Mouse (Mus musculus) cerebellum, adult 2 months (tissue): Measurements from ENCODE around the gene Slc5a4b. TPM values are rescaled to one million over a fixed set of nuclear protein-coding genes. Genes with fewer than 3 reads are reported as not detected.

Experiments
- DNase-seq, 2 experiments: peaks; one replicate each; pipeline ENCODE4 v3.0.0; 2021
- H3K27ac ChIP-seq: fragments of 200-500 bp; 2 replicates; pipeline ENCODE4 v1.5.1; 2012; ENCODE audit warnings: low read length, control low read depth, inconsistent platforms; ENCODE audit not compliant: insufficient read depth
- H3K27me3 ChIP-seq: fragments of 200-500 bp; 2 replicates; pipeline ENCODE4 v1.6.1; 2012; ENCODE audit warnings: inconsistent platforms, mild to moderate bottlenecking, low read length, moderate library complexity; ENCODE audit not compliant: control insufficient read depth, insufficient read depth
- H3K4me1 ChIP-seq: fragments of 200-500 bp; 2 replicates; pipeline ENCODE4 v1.6.1; 2011; ENCODE audit warnings: low read length; ENCODE audit not compliant: control insufficient read depth, insufficient read depth
- H3K4me3 ChIP-seq: fragments of 200-500 bp; replicated peaks from 2 replicates; pipeline ENCODE3; 2011; ENCODE audit warnings: mild to moderate bottlenecking, low read depth, low read length, control low read depth; ENCODE audit not compliant: insufficient read depth
- CTCF ChIP-seq: fragments of 200-500 bp; IDR thresholded peaks from 2 replicates; pipeline ENCODE4 v1.5.1; 2011; ENCODE audit warnings: low read depth, mild to moderate bottlenecking, control low read depth, low read length, moderate library complexity, borderline replicate concordance; ENCODE audit not compliant: insufficient read depth
- POLR2A ChIP-seq: fragments of 200-500 bp; IDR thresholded peaks from 2 replicates; pipeline ENCODE4 v1.6.1; 2011; ENCODE audit warnings: low read length, control low read depth, borderline replicate concordance; ENCODE audit not compliant: insufficient read depth
- WGBS: fragments of 180-500 bp; shearing (Covaris S2); methylation state at CpG from one replicate; pipeline ENCODE4 v1.1.7; 2018; 5-methylcytosine and 5-hydroxymethylcytosine counted together
- polyA plus RNA-seq: library from polyadenylated mRNA; depleted of rRNA; stranded (reverse); fragments of >200 nt; gene quantifications from 2 replicates; pipeline ENCODE4 v1.2.3, GENCODE M21; 2012

The Slc5a4b gene
- polyA plus RNA-seq, 1 experiment = not detected

GRCm38 (mm10) chr10:76062439-76062838 is 48.3 kb downstream of the Slc5a4b start:
- 95% methylated on average over 5 of the region's 5 CpGs for WGBS
- Histone ChIP-seq H3K4me3 (no peak overlapping the region), H3K27me3 (no peaks in the 10 kb centered on the region), H3K27ac (no peak overlapping the region), H3K4me1 (no peaks in the 10 kb centered on the region)
- TF ChIP-seq POLR2A = no peak
- no peak for TF ChIP-seq CTCF
- DNase-seq = no peak

GRCm38 (mm10) chr10:76051860-76052259 is 58.9 kb downstream of the Slc5a4b start:
- WGBS = 88% methylated on average over 11 of the region's 11 CpGs
- no peak for TF ChIP-seq CTCF
- no peak for TF ChIP-seq POLR2A

GRCm38 (mm10) chr10:76048967-76049366 is 61.8 kb downstream of the Slc5a4b start:
- Histone ChIP-seq H3K27me3 (no peaks in the 10 kb centered on the region), H3K27ac (no peak overlapping the region), H3K4me1 (no peaks in the 10 kb centered on the region), H3K4me3 (no peak overlapping the region)
- WGBS = 73% methylated on average over 6 of the region's 6 CpGs
- TF ChIP-seq POLR2A = no peak
- TF ChIP-seq CTCF = no peak
- no peak for DNase-seq

More at GRCm38 (mm10) chr10:76051860-76052259, 58.9 kb downstream of the Slc5a4b start:
- no peaks in the 10 kb centered on the region for H3K4me1 ChIP-seq
- no peak overlapping the region for H3K27ac ChIP-seq
- H3K4me3 ChIP-seq = no peak overlapping the region
- no peaks in the 10 kb centered on the region for H3K27me3 ChIP-seq
- DNase-seq = no peak

GRCm38 (mm10) chr10:76047182-76047869 is 63.4 kb downstream of the Slc5a4b start:
- H3K27me3 ChIP-seq = no peaks in the 10 kb centered on the region
- no peak for DNase-seq
- H3K4me1 ChIP-seq = no peaks in the 10 kb centered on the region
- 66% methylated on average over 5 of the region's 5 CpGs for WGBS
- H3K27ac ChIP-seq = no peak overlapping the region
- no peak overlapping the region for H3K4me3 ChIP-seq
- TF ChIP-seq CTCF = no peak
- TF ChIP-seq POLR2A = no peak

- 14% methylated on average over 1 of the region's 1 CpGs for WGBS
- DNase-seq = no peak
Measured at GRCm38 (mm10) chr10:76046754-76047153, 64.0 kb downstream of the Slc5a4b start.

GRCm38 (mm10) chr10:76045343-76045742 is 65.4 kb downstream of the Slc5a4b start:
- WGBS = 62% methylated on average over 5 of the region's 5 CpGs
- H3K4me1 ChIP-seq = no peaks in the 10 kb centered on the region
- H3K27me3 ChIP-seq = no peaks in the 10 kb centered on the region
- DNase-seq = no peak
- TF ChIP-seq POLR2A (no peak), CTCF (no peak)
- no peak overlapping the region for H3K27ac ChIP-seq
- no peak overlapping the region for H3K4me3 ChIP-seq

More at GRCm38 (mm10) chr10:76046754-76047153, 64.0 kb downstream of the Slc5a4b start:
- H3K27me3 ChIP-seq = no peaks in the 10 kb centered on the region
- H3K27ac ChIP-seq = no peak overlapping the region
- TF ChIP-seq CTCF (no peak), POLR2A (no peak)
- H3K4me3 ChIP-seq = no peak overlapping the region
- no peaks in the 10 kb centered on the region for H3K4me1 ChIP-seq

GRCm38 (mm10) chr10:76036962-76037361 is 73.8 kb downstream of the Slc5a4b start:
- DNase-seq = no peak
- Histone ChIP-seq H3K27me3 (no peaks in the 10 kb centered on the region), H3K4me3 (no peak overlapping the region), H3K4me1 (no peaks in the 10 kb centered on the region), H3K27ac (no peak overlapping the region)
- 97% methylated on average over 5 of the region's 5 CpGs for WGBS
- TF ChIP-seq POLR2A (no peak), CTCF (no peak)

- H3K4me1 ChIP-seq = no peaks in the 10 kb centered on the region
- H3K4me3 ChIP-seq = no peak overlapping the region
- no peaks in the 10 kb centered on the region for H3K27me3 ChIP-seq
- H3K27ac ChIP-seq = no peak overlapping the region
- no peak for DNase-seq
- TF ChIP-seq POLR2A (no peak), CTCF (no peak)
Measured at GRCm38 (mm10) chr10:76035277-76035676, 75.5 kb downstream of the Slc5a4b start.
